ENCODE assay signal across 18 mouse cellular contexts in the genomic region with DNA sequence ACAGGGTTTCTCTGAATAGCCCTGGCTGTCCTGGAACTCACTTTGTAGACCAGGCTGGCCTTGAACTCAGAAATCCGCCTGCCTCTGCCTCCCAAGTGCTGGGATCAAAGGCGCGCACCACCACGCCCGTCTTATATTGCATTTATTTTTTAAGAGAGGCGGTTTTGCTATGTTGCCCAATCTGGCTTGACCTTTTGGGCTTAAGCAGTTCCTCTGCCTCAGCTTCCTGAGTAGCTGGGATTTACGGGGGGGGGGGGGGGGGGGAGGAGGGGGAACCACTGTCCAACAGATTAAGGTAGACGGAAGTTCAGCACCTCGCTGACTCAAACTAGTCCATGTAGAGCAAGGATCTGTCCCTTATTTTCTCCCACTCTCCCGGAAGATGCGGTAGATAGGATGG.
"Had no signal": no experiment of that assay in that cellular context is flagged by ENCODE, and none has a peak within 500 bp of the region (broad histone marks: within the 10 kb centered on the region; RNA-seq: fewer than 3 reads in every experiment).

No protein-coding gene starts in this region.

- ATAC-seq: midbrain, embryonic 13.5 days had no signal

- H3K4me1 ChIP-seq: midbrain, embryonic 13.5 days; neural tube, embryonic 12.5 days had no signal

- DNase-seq: kidney, adult 8-10 months; kidney, postnatal 36 days; layer of hippocampus, adult 9-11 months; layer of hippocampus, postnatal 36 days; left cerebral cortex, postnatal 4 days; lung, embryonic 14.5 days; lung, postnatal 10 days; lung, postnatal 4 days; retina, postnatal 1 day; right cerebral cortex, postnatal 4 days; spleen, adult 18-20 months; thymus, adult 18-20 months; thymus, postnatal 14 days had no signal

- H3K9ac ChIP-seq: limb, embryonic 13.5 days; liver, embryonic 15.5 days; lung, embryonic 14.5 days; midbrain, embryonic 13.5 days; neural tube, embryonic 12.5 days had no signal

- H3K4me2 ChIP-seq: limb, embryonic 13.5 days; liver, embryonic 11.5 days; liver, embryonic 15.5 days; lung, embryonic 14.5 days; midbrain, embryonic 13.5 days; neural tube, embryonic 12.5 days had no signal

- H3K27ac ChIP-seq: limb, embryonic 13.5 days; midbrain, embryonic 13.5 days; neural tube, embryonic 12.5 days had no signal

- H3K9me3 ChIP-seq: limb, embryonic 13.5 days; liver, embryonic 15.5 days; midbrain, embryonic 13.5 days; neural tube, embryonic 12.5 days had no signal

- H3K36me3 ChIP-seq: limb, embryonic 13.5 days; liver, embryonic 15.5 days; midbrain, embryonic 13.5 days; neural tube, embryonic 12.5 days had no signal

- H3K4me3 ChIP-seq: limb, embryonic 13.5 days; liver, embryonic 15.5 days; midbrain, embryonic 13.5 days; neural tube, embryonic 12.5 days had no signal

- H3K27me3 ChIP-seq: limb, embryonic 13.5 days; liver, embryonic 15.5 days; midbrain, embryonic 13.5 days; neural tube, embryonic 12.5 days had no signal
